Mouse (Mus musculus): ENCODE data around the gene Phykpl. TPM values are rescaled to one million over a fixed set of nuclear protein-coding genes. Genes with fewer than 3 reads are reported as not detected.

The Phykpl gene
- polyA plus RNA-seq, 1 experiment from 2014 or later: 11.0 TPM

DNA sequence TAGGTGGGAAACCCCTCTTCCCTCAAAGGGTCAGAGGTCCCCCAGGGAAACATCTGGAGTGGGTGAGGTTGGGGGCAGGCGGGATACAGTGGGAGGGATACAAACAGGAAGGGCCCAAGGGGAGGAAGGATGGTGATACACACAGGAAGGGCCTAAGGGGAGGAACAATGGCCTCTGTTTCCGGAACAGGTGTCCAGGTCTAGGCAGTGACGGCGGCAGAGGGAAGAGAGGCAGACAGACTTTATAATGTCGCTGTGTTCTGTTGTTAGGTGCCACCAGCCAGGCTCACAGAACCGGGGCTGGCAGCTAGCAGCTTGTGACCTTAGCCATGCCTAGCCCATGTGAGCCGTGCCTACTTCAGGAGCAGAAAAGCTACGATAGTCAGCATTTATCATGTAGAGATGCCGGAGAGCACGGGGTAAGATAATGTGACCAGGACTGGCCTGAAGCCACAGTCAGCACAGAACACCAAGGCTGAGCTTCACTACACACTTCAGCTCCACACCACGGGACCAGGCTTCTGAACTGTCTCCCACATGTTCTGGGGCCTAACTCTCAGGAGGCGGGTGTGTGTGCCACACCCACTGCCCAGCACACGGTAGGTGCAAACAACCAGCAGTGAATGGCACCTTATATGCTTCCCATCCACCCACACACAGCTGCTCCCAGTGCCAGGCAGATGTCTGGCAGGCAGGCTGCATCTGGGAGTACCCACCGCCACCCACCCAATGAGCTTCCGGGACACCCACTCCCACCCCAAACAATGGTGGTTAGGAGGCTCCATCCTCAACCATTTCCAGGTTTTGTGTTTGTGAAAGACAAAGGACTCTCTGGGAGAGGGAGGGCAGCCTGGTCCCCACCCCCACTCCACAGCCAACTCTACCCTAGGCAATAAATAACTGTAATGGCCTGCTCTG, 62.5 kb downstream of the Phykpl start:
- no peak for DNase-seq (ENCODE audit: low spot score)
- H3K9me3 ChIP-seq (ENCODE audit: control insufficient read depth, low read length): no peaks in the 10 kb centered on the region
- H3K4me2 ChIP-seq (ENCODE audit: low read depth): no peak overlapping the region
- H3K27ac ChIP-seq (ENCODE audit: low read depth, low read length): peak overlapping the region; percentile 34; the same call in 1 of the 2 replicates
- H3K4me1 ChIP-seq (ENCODE audit: control insufficient read depth, insufficient read depth, low read length): peaks cover 19% of the 10 kb centered on the region
- H3K36me3 ChIP-seq (ENCODE audit: control insufficient read depth, insufficient read depth, low read length): peaks cover 4% of the 10 kb centered on the region; the same call in 1 of the 2 replicates
- peaks cover 9% of the 10 kb centered on the region; the same call in 1 of the 2 replicates for H3K27me3 ChIP-seq (ENCODE audit: control insufficient read depth, insufficient read depth, low read length)
- 62% methylated on average over 15 of the region's 15 CpGs for WGBS
- H3K9ac ChIP-seq (ENCODE audit: low read length): peak overlapping the region; percentile 10; the same call in 1 of the 2 replicates
- no peak for ATAC-seq (ENCODE audit: insufficient read depth, low FRiP score, low TSS enrichment)
- no peak overlapping the region for H3K4me3 ChIP-seq (ENCODE audit: low read depth, low read length)

DNA sequence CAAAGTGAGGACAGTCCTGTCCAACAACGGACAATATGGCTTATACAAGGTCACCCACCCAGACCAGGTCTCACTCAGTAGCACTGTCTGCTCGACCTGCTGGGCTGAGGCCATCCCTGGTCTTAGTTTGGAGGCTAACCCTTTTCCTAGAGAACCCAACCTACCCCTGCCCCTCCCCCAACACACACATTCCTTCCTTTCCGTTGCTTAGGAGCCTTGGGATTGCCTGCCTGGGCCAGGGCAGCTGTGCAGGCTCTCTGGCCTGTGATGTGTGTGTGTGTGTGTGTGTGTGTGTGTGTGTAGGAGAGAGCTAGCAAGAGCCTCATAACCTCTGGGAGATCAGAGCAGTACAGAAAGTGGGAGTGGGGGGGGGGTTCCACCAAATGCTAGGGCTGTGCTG, 64.0 kb downstream of the Phykpl start:
- H3K4me1 ChIP-seq (ENCODE audit: control insufficient read depth, insufficient read depth, low read length): peaks cover 19% of the 10 kb centered on the region
- H3K9ac ChIP-seq (ENCODE audit: low read length): no peak overlapping the region
- ATAC-seq (ENCODE audit: insufficient read depth, low FRiP score, low TSS enrichment): peak; percentile 66; the same call in 1 of the 2 replicates
- peak overlapping the region; percentile 95 for H3K4me2 ChIP-seq (ENCODE audit: low read depth)
- H3K4me3 ChIP-seq (ENCODE audit: low read depth, low read length): no peak overlapping the region; the same call in 1 of the 2 replicates
- no peaks in the 10 kb centered on the region for H3K9me3 ChIP-seq (ENCODE audit: control insufficient read depth, low read length)
- H3K27me3 ChIP-seq (ENCODE audit: control insufficient read depth, insufficient read depth, low read length): peaks cover 9% of the 10 kb centered on the region; the same call in 1 of the 2 replicates
- peak overlapping the region; percentile 20; the same call in 1 of the 2 replicates for H3K27ac ChIP-seq (ENCODE audit: low read depth, low read length)
- peak; percentile 76 for DNase-seq (ENCODE audit: low spot score)
- WGBS: 8% methylated on average over 3 of the region's 3 CpGs
- H3K36me3 ChIP-seq (ENCODE audit: control insufficient read depth, insufficient read depth, low read length): peaks cover 4% of the 10 kb centered on the region; the same call in 1 of the 2 replicates

DNA sequence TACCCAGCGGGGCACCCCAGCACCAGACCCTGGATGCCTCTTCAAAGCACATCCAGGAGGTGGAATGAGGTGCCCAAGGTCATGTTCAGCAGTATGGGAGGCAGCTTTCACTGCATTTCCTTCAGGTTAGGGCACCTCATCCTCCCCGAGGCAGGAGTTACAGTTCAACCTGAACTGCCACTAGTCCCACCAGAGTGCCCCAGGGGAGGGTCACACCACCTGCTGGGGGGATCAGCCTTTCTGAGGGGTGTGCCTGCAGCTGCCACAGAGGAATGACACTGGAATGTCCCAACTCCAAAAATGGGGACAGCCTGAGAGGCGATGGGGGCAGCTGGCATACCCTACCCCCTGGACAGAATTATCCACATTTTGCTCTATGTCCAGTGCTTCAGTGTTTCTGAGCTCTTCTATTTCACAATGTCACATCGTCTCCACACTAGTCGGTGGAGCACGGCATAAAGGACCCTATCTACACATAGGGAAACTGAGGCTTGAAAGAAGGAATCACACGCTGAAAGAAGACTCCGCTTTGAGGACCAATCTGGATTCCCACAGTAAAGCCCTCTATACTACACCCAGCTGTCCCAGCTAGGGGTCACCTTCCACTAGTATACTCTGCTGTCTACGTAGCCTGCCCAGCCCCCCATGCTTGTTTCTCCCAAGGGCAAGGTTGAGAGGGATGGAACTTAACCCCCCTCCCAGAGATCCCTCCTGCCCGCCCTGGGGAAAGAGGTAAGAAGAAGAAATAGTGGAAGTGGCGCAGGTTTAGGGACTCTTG, 64.7 kb downstream of the Phykpl start:
- DNase-seq (ENCODE audit: low spot score): no peak
- no peak overlapping the region for H3K27ac ChIP-seq (ENCODE audit: low read depth, low read length)
- H3K4me1 ChIP-seq (ENCODE audit: control insufficient read depth, insufficient read depth, low read length): peaks cover 19% of the 10 kb centered on the region
- no peak overlapping the region for H3K9ac ChIP-seq (ENCODE audit: low read length)
- no peak for ATAC-seq (ENCODE audit: insufficient read depth, low FRiP score, low TSS enrichment)
- WGBS: 26% methylated on average over 11 of the region's 11 CpGs
- peaks cover 4% of the 10 kb centered on the region; the same call in 1 of the 2 replicates for H3K36me3 ChIP-seq (ENCODE audit: control insufficient read depth, insufficient read depth, low read length)
- H3K27me3 ChIP-seq (ENCODE audit: control insufficient read depth, insufficient read depth, low read length): peaks cover 9% of the 10 kb centered on the region; the same call in 1 of the 2 replicates
- H3K4me2 ChIP-seq (ENCODE audit: low read depth): peak overlapping the region; percentile 95
- H3K9me3 ChIP-seq (ENCODE audit: control insufficient read depth, low read length): no peaks in the 10 kb centered on the region
- H3K4me3 ChIP-seq (ENCODE audit: low read depth, low read length): peak overlapping the region; percentile 63

DNA sequence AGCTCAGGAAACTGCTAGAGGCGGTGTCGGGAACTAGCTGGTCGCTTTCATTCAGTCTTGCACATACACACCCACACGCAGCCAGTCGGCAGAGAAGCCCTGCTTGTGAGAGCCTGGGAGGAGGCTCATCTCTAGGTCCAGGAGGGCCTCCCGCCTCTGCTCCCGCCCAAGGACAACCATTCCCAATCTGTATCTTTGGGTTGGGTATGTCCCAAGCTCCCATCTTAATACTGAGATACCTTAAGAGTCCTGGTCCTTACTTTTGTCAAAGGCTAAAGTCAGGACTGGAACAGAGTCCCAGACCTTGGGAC, 65.3 kb downstream of the Phykpl start:
- Histone ChIP-seq H3K9ac (ENCODE audit: low read length) (peak overlapping the region; percentile 69), H3K4me1 (ENCODE audit: control insufficient read depth, insufficient read depth, low read length) (peaks cover 19% of the 10 kb centered on the region), H3K4me3 (ENCODE audit: low read depth, low read length) (peak overlapping the region; percentile 63), H3K4me2 (ENCODE audit: low read depth) (peak overlapping the region; percentile 95), H3K27me3 (ENCODE audit: control insufficient read depth, insufficient read depth, low read length) (peaks cover 9% of the 10 kb centered on the region; the same call in 1 of the 2 replicates), H3K36me3 (ENCODE audit: control insufficient read depth, insufficient read depth, low read length) (0 out of 2 replicates have a peak, but pooled peaks cover 2% of the 10 kb centered on the region), H3K9me3 (ENCODE audit: control insufficient read depth, low read length) (no peaks in the 10 kb centered on the region), H3K27ac (ENCODE audit: low read depth, low read length) (no peak overlapping the region)
- no peak for ATAC-seq (ENCODE audit: insufficient read depth, low FRiP score, low TSS enrichment)
- peak; percentile 39 for DNase-seq (ENCODE audit: low spot score)
- 1% methylated on average over 7 of the region's 7 CpGs for WGBS

DNA sequence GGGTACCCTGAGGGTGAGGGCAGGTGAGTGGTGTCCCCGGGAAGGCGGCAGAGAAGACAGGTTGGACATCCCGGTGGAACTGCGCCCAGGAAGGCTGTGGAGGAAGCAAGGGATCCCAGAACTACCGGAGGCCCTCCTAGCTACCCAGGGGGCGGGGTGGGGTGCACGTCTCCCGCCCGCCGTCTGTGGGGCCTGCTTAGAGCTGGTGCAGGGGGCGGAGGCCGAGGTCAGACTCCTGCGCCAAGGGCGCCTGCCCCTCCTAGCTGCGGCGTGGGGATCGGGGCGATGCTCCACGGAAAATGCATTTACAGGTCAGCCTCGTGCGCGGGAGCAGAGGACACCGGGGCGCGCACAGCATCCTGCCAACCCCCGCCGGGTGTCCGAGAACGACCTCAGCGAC, 65.7 kb downstream of the Phykpl start:
- no peak for DNase-seq (ENCODE audit: low spot score)
- under 1% methylated on average over 29 of the region's 30 CpGs for WGBS
- H3K9ac ChIP-seq (ENCODE audit: low read length): peak overlapping the region; percentile 69
- H3K4me3 ChIP-seq (ENCODE audit: low read depth, low read length): peak overlapping the region; percentile 63
- H3K36me3 ChIP-seq (ENCODE audit: control insufficient read depth, insufficient read depth, low read length): 0 out of 2 replicates have a peak, but pooled peaks cover 1% of the 10 kb centered on the region
- peak overlapping the region; percentile 95 for H3K4me2 ChIP-seq (ENCODE audit: low read depth)
- peaks cover 19% of the 10 kb centered on the region for H3K4me1 ChIP-seq (ENCODE audit: control insufficient read depth, insufficient read depth, low read length)
- ATAC-seq (ENCODE audit: insufficient read depth, low FRiP score, low TSS enrichment): 0 out of 2 replicates have a peak, but pooled peaks have one; percentile 6
- peaks cover 9% of the 10 kb centered on the region; the same call in 1 of the 2 replicates for H3K27me3 ChIP-seq (ENCODE audit: control insufficient read depth, insufficient read depth, low read length)
- no peaks in the 10 kb centered on the region for H3K9me3 ChIP-seq (ENCODE audit: control insufficient read depth, low read length)
- H3K27ac ChIP-seq (ENCODE audit: low read depth, low read length): no peak overlapping the region

DNA sequence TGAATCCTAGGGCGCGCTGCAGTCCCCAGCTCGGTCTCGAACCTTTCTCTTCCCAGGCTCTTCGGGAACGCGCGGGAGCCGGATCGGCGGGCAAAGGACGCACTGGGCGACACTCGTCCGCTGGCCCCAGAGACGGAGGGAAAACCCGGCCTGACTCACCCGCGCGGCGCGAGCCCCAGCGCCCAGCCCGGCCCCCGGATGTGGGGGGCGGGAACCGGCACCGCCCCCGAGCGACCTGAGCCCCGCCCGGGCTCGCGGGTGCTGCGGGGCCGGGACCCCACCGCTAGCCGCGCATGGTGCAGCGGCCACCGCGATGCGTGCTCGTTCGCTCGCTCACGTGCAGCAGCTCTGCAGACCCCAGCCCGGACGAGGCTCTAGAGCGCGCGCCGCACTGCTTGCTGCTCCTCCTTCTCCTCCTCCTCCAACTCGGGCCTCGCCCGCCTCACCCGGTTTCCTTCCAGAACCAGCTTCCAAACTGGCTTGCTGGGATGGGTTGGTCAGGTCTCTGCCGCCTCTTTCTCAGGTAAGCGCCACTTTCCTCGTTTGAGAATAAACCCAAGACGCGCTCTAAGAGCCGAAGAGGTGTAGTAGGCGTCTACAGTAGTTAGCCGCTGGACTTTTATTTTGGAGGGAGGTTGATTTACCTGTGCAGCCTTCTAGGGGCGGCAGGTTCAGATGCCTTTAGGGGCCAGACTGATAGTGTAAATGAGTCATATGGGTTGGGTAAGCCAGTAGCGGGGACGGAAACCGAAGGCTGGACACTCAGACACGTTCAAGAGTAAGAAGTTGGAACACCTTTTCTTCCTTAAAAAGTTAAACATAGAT, 66.3 kb downstream of the Phykpl start, which contains the start of the genes N4bp3 and D930048N14Rik:
Gene N4bp3 (minus strand): TSS at position 152 of the 825 bp plus-strand sequence.
Gene D930048N14Rik (plus strand): TSS at position 264 of the 825 bp plus-strand sequence.
- Histone ChIP-seq H3K9ac (ENCODE audit: low read length) (peak within 1 kb of the TSS; percentile 69), H3K4me2 (ENCODE audit: low read depth) (peak within 1 kb of the TSS; percentile 95), H3K4me3 (ENCODE audit: low read depth, low read length) (peak within 1 kb of the TSS; percentile 63), H3K4me1 (ENCODE audit: control insufficient read depth, insufficient read depth, low read length) (peaks cover 19% of the 10 kb centered on the region), H3K27me3 (ENCODE audit: control insufficient read depth, insufficient read depth, low read length) (peaks cover 9% of the 10 kb centered on the region; the same call in 1 of the 2 replicates), H3K27ac (ENCODE audit: low read depth, low read length) (no peak within 1 kb of the TSS), H3K9me3 (ENCODE audit: control insufficient read depth, low read length) (no peaks in the 10 kb centered on the region), H3K36me3 (ENCODE audit: control insufficient read depth, insufficient read depth, low read length) (no peaks in the 10 kb centered on the region)
- DNase-seq (ENCODE audit: low spot score) (peak; percentile 68), ATAC-seq (ENCODE audit: insufficient read depth, low FRiP score, low TSS enrichment) (peak; percentile 64)
- 2% methylated on average over 66 of the region's 70 CpGs for WGBS

DNA sequence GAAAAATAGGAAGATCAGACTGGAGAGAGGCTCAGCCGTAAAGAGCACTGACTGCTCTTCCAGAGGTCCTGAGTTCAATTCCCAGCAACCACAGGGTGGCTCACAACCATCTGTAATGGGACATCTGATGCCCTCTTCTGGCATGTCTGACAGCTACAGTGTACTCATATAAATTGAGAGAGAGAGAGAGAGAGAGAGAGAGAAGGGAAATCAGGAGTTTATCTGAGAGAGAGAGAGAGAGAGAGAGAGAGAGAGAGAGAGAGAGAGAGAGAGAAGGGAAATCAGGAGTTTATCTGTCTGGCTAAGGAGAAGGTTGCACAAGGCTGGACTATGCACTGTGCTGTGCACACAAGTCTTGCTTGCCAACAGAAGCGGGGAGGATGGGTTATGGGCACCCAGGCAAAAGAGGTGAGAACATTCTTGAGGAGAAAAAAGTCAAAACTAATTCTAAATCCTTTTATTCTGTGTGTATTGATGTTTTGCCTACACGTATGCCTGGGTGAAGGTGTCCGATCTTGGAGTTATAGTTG, 68.4 kb downstream of the Phykpl start:
- H3K27me3 ChIP-seq (ENCODE audit: control insufficient read depth, insufficient read depth, low read length): peaks cover 9% of the 10 kb centered on the region; the same call in 1 of the 2 replicates
- 93% methylated on average over 4 of the region's 4 CpGs for WGBS
- H3K36me3 ChIP-seq (ENCODE audit: control insufficient read depth, insufficient read depth, low read length): no peaks in the 10 kb centered on the region
- no peaks in the 10 kb centered on the region for H3K9me3 ChIP-seq (ENCODE audit: control insufficient read depth, low read length)
- peaks cover 18% of the 10 kb centered on the region for H3K4me1 ChIP-seq (ENCODE audit: control insufficient read depth, insufficient read depth, low read length)
- no peak overlapping the region for H3K27ac ChIP-seq (ENCODE audit: low read depth, low read length)
- no peak overlapping the region for H3K4me2 ChIP-seq (ENCODE audit: low read depth)
- no peak for DNase-seq (ENCODE audit: low spot score)
- no peak overlapping the region for H3K4me3 ChIP-seq (ENCODE audit: low read depth, low read length)
- no peak overlapping the region for H3K9ac ChIP-seq (ENCODE audit: low read length)
- no peak for ATAC-seq (ENCODE audit: insufficient read depth, low FRiP score, low TSS enrichment)
